Mouse (Mus musculus): ENCODE measurements around the gene Ubxn4.
"Not testable (repeated sequence)": the region's sequence is repeated elsewhere in the genome, so short reads cannot be mapped to it uniquely, and the experiment has no call there.

Ubxn4 gene

GRCm38 (mm10) chr1:128309043-128309442 is 65.3 kb downstream of the Ubxn4 start:
- in situ Hi-C loops (cut with MseI, MboI) = no loop called here

GRCm38 (mm10) chr1:128314665-128315064 is 70.9 kb downstream of the Ubxn4 start:
- in situ Hi-C loops (cut with MseI, MboI) = no loop called here

DNA sequence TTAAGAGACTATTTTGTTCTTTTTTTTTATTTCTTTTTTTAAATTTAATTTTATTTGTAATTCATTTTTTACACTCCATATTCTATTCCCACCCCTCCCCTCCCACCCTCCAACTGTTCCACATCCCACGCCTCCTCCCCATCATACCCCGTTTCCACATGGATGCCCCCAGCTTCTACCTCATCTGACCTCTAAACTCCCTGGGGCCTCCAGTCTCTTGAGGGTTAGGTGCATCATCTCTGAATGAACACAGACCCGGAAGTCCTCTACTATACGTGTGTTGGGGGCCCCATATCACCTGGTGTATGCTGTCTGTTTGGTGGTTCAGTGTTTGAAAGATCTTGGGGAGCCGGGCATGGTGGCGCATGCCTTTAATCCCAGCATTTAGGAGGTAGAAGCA is 75.5 kb downstream of the Ubxn4 start:
- in situ Hi-C loops (cut with MseI, MboI) = not testable (repeated sequence)

GRCm38 (mm10) chr1:128323026-128323643 is 79.4 kb downstream of the Ubxn4 start:
- in situ Hi-C loops (cut with MseI, MboI) = no loop called here

GRCm38 (mm10) chr1:128324776-128325175 is 81.0 kb downstream of the Ubxn4 start:
- in situ Hi-C loops (cut with MseI, MboI) = no loop called here

DNA sequence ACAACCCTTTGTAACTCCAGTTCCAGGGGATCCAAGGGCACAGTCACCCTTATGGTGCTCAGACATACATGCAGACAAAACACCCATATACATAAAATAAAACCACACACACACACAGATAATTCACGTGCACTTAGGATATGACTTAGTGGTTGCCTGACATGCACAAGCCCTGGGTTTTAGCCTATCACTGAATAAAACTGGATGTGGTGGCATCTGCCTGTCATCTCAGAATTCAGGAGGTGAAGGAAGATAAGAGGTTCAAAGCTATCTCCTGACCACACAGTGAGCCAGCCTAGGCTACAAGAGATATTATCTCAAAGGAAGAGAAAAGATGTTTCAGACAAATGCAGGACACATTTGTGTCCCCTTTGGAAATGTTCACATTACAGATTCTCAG is 83.4 kb downstream of the Ubxn4 start:
- in situ Hi-C loops (cut with MseI, MboI) = no loop called here

DNA sequence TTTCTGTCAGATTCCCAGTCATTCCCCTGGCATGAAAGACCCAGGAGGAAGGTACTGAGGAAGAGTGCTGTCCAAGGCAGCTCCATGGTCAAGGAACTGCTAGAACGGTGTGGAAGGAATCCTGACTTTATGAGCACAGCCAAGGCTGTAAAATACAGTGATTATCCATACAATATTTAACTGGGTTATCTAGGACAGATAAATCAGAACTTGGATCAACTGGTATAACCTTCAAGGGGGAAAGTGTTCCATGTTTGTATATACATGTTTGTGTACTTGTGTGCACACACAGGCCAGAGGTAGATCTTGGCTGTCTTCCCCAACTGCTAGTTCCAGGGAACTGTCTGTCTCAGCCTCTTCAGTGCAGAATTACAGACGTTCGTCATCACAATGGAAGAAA is 84.5 kb downstream of the Ubxn4 start, which contains the start of gene Lct:
Gene Lct (minus strand): TSS at position 101 of the 400 bp plus-strand sequence.
- in situ Hi-C loops (cut with MseI, MboI) = no loop called here
